Mouse (Mus musculus) kidney, adult 2 months (tissue): ENCODE results near the gene Fam161a. TPM values are rescaled to one million over a fixed set of nuclear protein-coding genes. Genes with fewer than 3 reads are reported as not detected.

ENCODE experiments used
- DNase-seq: peaks from one replicate; pipeline ENCODE4 v3.0.0; 2021
- H3K27ac ChIP-seq: fragments of 200-500 bp; 2 replicates; pipeline ENCODE4 v1.5.1; 2012; ENCODE audit warnings: low read depth, low read length, control low read depth, inconsistent platforms; ENCODE audit not compliant: insufficient read depth
- H3K27me3 ChIP-seq: fragments of 200-500 bp; replicated peaks from 2 replicates; pipeline ENCODE4 v1.6.1; 2012; ENCODE audit warnings: mild to moderate bottlenecking, moderate library complexity, low read length, inconsistent platforms; ENCODE audit not compliant: control insufficient read depth, insufficient read depth
- H3K36me3 ChIP-seq: fragments of 200-500 bp; 2 replicates; pipeline ENCODE4 v1.6.1; 2012; ENCODE audit warnings: mild to moderate bottlenecking, moderate library complexity, low read length, inconsistent platforms; ENCODE audit not compliant: control insufficient read depth, insufficient read depth
- H3K4me1 ChIP-seq: fragments of 200-500 bp; 2 replicates; pipeline ENCODE4 v1.6.1; 2011; ENCODE audit warnings: low read length; ENCODE audit not compliant: control insufficient read depth, insufficient read depth
- H3K4me3 ChIP-seq: fragments of 200-500 bp; 2 replicates; pipeline ENCODE4 v1.5.1; 2011; ENCODE audit warnings: mild to moderate bottlenecking, low read depth, low read length, control low read depth; ENCODE audit not compliant: insufficient read depth
- CTCF ChIP-seq: fragments of 200-500 bp; conservative IDR thresholded peaks from 2 replicates; pipeline ENCODE4 v1.5.1; 2011; ENCODE audit warnings: low read depth, mild to moderate bottlenecking, control low read depth, low read length, moderate library complexity, mixed read lengths; ENCODE audit not compliant: insufficient read depth, insufficient read length
- POLR2A ChIP-seq: fragments of 200-500 bp; IDR thresholded peaks from one replicate; pipeline ENCODE4 v1.6.1; 2011; ENCODE audit warnings: low read depth, low read length, control low read depth
- WGBS: fragments of 180-500 bp; shearing (Covaris S2); methylation state at CpG from one replicate; pipeline ENCODE4 v1.1.7; 2018; 5-methylcytosine and 5-hydroxymethylcytosine counted together
- polyA plus RNA-seq: library from polyadenylated mRNA; depleted of rRNA; stranded (reverse); fragments of >200 nt; gene quantifications from 2 replicates; pipeline ENCODE4 v1.2.3, GENCODE M21; 2012

Fam161a gene
- polyA plus RNA-seq, 1 experiment: 4.0 TPM

- TF ChIP-seq CTCF: no peak
- TF ChIP-seq POLR2A: no peak
- WGBS: 95% methylated on average over 14 of the region's 14 CpGs
- H3K4me1 ChIP-seq: no peaks in the 10 kb centered on the region
- H3K27ac ChIP-seq: no peak overlapping the region
- H3K36me3 ChIP-seq: no peaks in the 10 kb centered on the region
- H3K4me3 ChIP-seq: 0 out of 2 replicates have a peak overlapping the region, but pooled peaks have one; percentile 15
- no peak for DNase-seq
- no peaks in the 10 kb centered on the region for H3K27me3 ChIP-seq
Observed at GRCm38 (mm10) chr11:23020841-23021240, 13.5 kb downstream of the Fam161a start.

- WGBS: 94% methylated on average over 2 of the region's 2 CpGs
- no peak for DNase-seq
- Histone ChIP-seq H3K4me3 (no peak overlapping the region), H3K36me3 (no peaks in the 10 kb centered on the region), H3K4me1 (no peaks in the 10 kb centered on the region), H3K27me3 (no peaks in the 10 kb centered on the region), H3K27ac (no peak overlapping the region)
- TF ChIP-seq POLR2A: no peak
Observed at GRCm38 (mm10) chr11:23023155-23023554, 15.8 kb downstream of the Fam161a start.

- Histone ChIP-seq H3K36me3 (no peaks in the 10 kb centered on the region), H3K27ac (no peak overlapping the region), H3K4me1 (no peaks in the 10 kb centered on the region), H3K4me3 (no peak overlapping the region), H3K27me3 (no peaks in the 10 kb centered on the region)
- 82% methylated on average over 3 of the region's 3 CpGs for WGBS
- TF ChIP-seq CTCF (no peak), POLR2A (no peak)
- no peak for DNase-seq
Observed at GRCm38 (mm10) chr11:23024169-23024568, 16.8 kb downstream of the Fam161a start.

GRCm38 (mm10) chr11:23028957-23029356 is 21.6 kb downstream of the Fam161a start:
- H3K36me3 ChIP-seq: no peaks in the 10 kb centered on the region
- no peaks in the 10 kb centered on the region for H3K4me1 ChIP-seq
- TF ChIP-seq POLR2A (no peak), CTCF (no peak)
- DNase-seq: no peak
- 81% methylated on average over 3 of the region's 3 CpGs for WGBS
- H3K27me3 ChIP-seq: no peaks in the 10 kb centered on the region
- H3K27ac ChIP-seq: no peak overlapping the region
- no peak overlapping the region for H3K4me3 ChIP-seq

GRCm38 (mm10) chr11:23029399-23029798 is 22.1 kb downstream of the Fam161a start:
- Histone ChIP-seq H3K4me3 (no peak overlapping the region), H3K36me3 (no peaks in the 10 kb centered on the region), H3K27ac (no peak overlapping the region), H3K27me3 (no peaks in the 10 kb centered on the region), H3K4me1 (no peaks in the 10 kb centered on the region)
- WGBS: 87% methylated on average over 6 of the region's 6 CpGs
- DNase-seq: no peak
- TF ChIP-seq CTCF (no peak), POLR2A (no peak)

GRCm38 (mm10) chr11:23047252-23047651 is 39.9 kb downstream of the Fam161a start:
- no peak overlapping the region for H3K27ac ChIP-seq
- DNase-seq: peak; percentile 26
- WGBS: 29% methylated on average over 5 of the region's 5 CpGs
- no peaks in the 10 kb centered on the region for H3K36me3 ChIP-seq
- TF ChIP-seq POLR2A (no peak), CTCF (no peak)
- H3K4me3 ChIP-seq: no peak overlapping the region
- H3K4me1 ChIP-seq: peaks cover 6% of the 10 kb centered on the region; the same call in 1 of the 2 replicates
- H3K27me3 ChIP-seq: no peaks in the 10 kb centered on the region

- Histone ChIP-seq H3K36me3 (no peaks in the 10 kb centered on the region), H3K27ac (no peak overlapping the region), H3K4me1 (peaks cover 8% of the 10 kb centered on the region; the same call in 1 of the 2 replicates), H3K4me3 (peak overlapping the region; percentile 23; the same call in 1 of the 2 replicates), H3K27me3 (no peaks in the 10 kb centered on the region)
- TF ChIP-seq POLR2A (no peak), CTCF (no peak)
- 22% methylated on average over 20 of the region's 20 CpGs for WGBS
- DNase-seq: no peak
Observed at GRCm38 (mm10) chr11:23047663-23048582, 40.6 kb downstream of the Fam161a start.
